Mouse (Mus musculus): Measurements from ENCODE around the gene Xpr1.
A peak's percentile ranks its signal among the peaks of the same experiment; 100 is the strongest.
"Not testable (repeated sequence)": the region's sequence is repeated elsewhere in the genome, so short reads cannot be mapped to it uniquely, and the experiment has no call there.

Gene Xpr1

DNA sequence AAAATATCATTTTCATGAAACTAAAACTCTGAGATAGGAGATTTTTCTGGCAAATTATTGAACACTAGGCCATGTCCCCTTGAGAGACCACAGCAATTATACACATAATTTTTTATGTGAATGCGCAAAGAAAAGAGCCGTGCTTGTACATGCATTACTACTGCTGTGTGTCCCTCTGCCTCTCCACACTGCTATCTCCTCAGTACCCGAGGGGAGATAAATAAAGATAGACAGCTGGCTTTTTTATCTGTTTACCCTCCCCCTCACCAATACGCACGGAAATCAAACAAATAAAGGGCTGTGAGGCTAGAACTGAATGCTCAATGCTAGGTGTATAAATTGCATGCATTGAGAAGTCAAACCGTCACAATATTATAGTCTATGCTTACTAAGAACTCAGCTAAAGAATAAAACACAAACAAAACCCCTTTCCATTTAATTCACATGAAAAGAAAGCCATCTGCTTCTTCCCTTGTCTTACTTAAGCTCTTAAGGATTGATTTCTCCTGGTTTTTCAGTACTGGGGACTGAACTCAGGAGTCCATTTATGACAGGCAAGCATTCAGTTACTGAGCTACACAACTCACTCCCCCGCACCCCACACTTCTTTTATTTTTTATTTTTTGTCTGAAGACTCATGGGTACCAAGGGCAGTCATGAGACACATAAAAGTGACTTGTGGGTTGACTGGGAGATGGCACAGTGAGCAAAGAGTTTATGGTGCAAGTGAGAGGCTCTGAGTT lies 97.0 kb downstream of the Xpr1 start:
- no peak for DNase-seq

DNA sequence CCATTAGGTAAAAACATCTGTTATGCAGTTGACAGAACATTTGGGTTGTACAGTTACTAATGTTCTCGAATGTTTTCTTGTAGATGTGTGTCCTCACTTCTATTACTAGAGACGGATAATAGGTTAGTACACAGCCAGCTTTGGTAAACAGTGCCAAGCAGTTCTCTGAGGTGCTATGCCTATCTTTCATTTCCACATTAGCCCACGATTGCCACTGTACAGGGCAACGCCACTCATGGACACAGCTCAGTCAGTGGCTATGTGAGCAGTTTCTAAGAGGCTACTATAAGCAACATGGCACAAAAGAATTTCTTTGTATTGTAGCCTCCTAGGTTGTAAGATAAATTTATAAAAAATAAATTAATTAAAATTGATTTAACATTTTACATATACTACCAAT lies 97.7 kb downstream of the Xpr1 start:
- DNase-seq, result no peak

DNA sequence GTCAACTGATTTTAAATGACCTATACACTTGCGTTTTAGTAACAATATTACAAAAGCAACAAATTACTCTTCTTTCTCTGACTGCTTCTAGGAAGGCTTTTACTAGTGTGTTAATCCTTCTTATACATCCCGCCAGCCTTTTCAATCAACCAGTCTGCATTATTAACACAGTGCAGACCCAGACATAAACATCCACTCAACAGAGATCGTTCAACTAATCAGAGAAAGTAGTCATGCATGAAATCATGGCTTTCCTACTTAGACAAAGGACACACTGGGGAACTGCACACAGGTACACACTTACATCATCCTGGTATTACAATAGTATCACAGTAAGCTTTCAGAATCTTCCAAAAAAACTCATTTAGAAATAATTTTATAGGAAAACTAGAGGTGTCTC lies 105.5 kb downstream of the Xpr1 start:
- no peak for DNase-seq

- no peak for DNase-seq
Measured at GRCm38 (mm10) chr1:155306879-155307278, 110.3 kb downstream of the Xpr1 start.

GRCm38 (mm10) chr1:155303402-155303801 lies 113.8 kb downstream of the Xpr1 start:
- no peak for DNase-seq

DNA sequence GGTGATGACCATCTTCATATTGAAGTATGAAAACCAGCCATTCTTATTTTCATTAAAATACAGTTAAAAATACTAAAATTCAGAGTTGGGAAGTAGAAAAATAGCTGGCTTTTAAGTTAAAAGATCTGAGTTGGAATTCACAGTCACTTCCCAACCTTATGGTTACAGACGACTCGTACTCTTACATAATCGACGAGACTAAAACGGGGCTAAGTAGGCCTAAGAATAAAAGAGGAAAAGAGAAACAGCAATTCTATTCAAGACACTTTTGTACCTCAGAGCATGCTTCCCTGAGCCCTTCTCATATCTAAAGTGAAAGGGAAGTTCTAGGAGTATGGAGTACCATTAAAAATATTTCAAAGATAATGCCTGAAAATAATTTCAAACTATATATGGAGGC lies 119.6 kb downstream of the Xpr1 start:
- DNase-seq, result no peak

- DNase-seq, result no peak
Measured at GRCm38 (mm10) chr1:155297203-155297602, 120.0 kb downstream of the Xpr1 start.

- peak; percentile 30 for DNase-seq
Measured at GRCm38 (mm10) chr1:155293446-155293845, 123.8 kb downstream of the Xpr1 start.

DNA sequence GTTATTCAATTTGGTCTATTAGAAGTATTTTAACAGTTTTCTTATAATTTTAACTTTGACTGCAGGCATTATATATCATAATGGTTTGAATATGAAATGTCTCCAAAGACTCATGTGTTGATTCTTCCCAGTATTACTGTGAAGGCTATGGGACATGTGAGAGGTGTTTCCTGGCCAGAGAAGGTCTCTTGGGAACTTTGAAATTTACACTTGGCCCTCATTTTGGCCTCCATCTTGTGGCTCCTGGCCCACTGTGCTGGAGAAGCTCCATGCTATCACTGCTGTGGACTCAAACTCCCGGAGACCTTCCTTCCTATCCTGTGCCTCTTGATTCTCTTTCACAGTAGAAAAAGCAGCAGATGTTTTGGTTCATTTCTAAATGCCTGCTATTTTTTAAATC lies 127.8 kb downstream of the Xpr1 start:
- no peak for DNase-seq

GRCm38 (mm10) chr1:155288033-155288432 lies 129.2 kb downstream of the Xpr1 start:
- DNase-seq, result no peak

DNA sequence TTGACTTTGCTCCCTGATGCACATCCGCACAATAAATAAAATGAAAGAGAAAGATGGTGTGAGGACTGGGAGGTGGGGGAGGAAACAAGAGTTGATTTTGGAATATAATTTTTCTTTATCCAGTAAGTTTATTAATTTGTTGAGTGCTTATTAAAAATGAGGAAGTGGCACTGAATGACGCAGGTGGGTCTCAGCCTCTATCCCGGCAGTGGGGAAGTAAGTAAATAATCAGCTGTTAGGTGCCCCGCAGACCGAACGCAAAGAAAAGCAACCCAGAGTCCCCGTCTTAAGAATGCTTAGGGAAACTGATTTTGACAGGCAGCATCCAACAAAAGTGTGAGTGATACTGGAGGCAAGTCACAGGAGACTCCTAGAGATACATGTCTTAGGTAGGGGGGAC lies 133.4 kb downstream of the Xpr1 start:
- no peak for DNase-seq

GRCm38 (mm10) chr1:155281003-155281793 lies 136.0 kb downstream of the Xpr1 start:
- peak; percentile 73 for DNase-seq

DNA sequence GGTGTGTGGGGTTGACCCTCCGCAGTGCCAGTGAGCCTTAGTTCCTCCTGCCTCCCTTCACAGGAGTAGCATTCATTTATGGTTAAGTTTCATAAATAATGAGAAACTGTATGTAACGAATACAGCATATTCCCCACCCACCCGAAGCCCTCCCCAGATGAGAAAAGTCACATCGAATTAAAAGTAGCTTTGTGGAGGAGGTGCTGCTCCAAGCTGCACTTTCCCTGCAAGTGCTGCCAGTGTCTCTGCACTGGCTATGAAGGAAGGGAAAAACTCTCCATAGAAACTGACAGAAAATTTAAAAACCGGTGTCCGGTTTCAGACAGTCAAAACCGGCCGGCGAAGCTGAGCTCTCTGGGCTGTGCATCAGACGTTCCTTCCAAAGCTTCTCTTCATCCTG lies 136.9 kb downstream of the Xpr1 start:
- no peak for DNase-seq

DNA sequence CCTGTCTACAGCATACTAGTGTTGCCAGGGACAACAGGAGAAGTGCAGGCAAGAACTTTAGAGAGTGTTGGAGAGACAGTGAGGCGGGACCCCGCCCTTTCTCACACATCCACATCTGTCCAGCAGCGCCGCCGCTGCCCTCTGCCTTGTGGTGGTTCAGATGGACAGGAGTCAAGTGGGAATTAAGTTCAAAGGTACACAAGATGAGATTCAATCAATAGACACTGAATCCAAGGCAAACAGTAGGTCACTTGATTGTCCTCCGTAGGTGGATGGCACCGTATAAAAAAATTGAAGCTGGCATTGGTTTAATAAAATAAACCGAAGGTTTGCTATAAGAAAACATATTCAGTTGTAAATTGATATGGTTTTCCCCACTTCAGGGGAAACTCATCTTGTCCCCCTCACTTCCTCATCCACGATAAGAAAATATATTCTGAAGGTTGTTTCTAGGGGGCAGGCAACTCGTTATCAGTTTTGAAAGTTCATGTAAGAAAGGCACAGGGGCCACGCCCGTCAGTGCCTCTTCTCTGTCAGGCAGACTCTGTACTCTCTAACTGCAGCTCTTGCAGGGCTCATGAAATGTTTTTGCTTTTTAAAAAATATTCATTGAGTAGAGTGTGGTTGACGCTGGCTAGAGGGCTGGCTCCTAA lies 140.7 kb downstream of the Xpr1 start:
- DNase-seq, result no peak

DNA sequence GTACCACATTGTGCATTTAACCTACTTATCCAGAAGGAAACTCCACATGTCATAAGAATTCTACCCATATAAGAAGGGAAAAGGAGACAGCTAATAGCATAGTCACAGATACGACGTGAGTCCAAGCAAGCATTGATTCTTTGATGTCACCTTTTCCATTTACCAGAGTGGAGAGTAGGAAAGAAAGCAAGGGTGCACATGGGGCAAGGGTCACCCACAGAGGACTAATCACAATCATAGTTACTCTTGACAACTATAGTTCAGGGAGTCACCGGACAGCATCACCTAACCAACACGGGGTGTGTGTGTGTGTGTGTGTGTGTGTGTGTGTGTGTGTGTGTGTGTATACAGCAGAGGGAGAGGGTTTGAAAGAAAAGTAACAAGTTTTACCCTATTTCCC lies 141.4 kb downstream of the Xpr1 start:
- no peak for DNase-seq

DNA sequence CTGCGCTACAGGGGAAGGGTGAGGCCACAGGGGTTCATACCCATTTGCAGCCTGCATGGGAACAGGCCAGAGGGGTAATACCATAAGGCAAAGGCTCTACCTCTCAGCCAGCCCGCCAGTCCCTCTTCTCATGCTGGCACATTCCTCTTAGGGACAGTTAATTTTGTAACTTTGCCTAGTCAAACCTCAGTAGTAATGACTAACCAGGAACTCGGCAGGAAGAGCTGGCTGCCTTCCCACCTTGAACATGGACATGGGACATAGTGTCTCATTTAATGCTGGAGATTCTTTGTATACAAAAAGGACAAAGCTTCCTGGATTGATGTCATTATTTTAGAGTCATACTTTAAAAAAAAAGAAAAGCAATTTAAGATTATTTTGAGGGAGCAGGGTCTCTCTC lies 142.2 kb downstream of the Xpr1 start:
- DNase-seq, result no peak

- DNase-seq, result no peak
Measured at GRCm38 (mm10) chr1:155272953-155273352, 144.3 kb downstream of the Xpr1 start.

- DNase-seq, result not testable (repeated sequence)
Measured at GRCm38 (mm10) chr1:155262496-155262895, 154.7 kb downstream of the Xpr1 start.

DNA sequence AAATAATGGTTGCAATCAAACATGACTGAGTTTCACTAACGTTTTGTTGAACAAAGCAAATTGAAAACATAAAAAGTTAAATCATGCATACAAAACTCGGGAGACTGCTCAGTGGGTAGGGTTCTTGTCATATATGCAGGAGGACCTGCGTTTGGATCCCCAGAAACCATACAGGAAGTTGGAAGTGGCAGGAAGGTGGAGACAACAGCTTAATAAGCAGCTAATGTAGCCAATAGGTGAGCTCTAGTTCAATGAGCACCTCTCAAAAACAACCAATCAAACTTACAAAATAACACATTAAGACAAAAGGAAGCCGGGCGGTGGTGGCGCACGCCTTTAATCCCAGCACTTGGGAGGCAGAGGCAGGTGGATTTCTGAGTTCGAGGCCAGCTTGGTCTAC lies 162.9 kb downstream of the Xpr1 start:
- no peak for DNase-seq

DNA sequence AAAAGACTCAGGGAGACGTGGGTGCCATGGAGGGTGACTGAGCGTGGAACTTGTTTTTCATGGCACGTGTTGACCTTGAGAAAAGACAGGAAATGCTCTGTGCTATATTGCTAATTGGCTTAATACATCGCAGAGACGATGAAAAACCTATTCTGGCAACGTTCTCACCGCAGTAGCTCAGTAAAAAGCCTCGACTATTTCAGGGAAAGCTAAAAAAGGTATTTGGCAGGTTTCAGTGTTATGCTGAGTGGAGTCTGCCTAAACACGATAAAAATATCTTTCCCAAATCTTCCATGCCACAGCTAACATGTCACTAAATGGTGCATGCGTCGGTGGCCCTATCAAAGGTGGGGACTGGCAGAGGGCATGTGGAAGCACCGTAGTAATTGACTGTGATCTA lies 164.1 kb downstream of the Xpr1 start:
- DNase-seq, result no peak

- DNase-seq, result no peak
Measured at GRCm38 (mm10) chr1:155252631-155253121, 164.5 kb downstream of the Xpr1 start.

DNA sequence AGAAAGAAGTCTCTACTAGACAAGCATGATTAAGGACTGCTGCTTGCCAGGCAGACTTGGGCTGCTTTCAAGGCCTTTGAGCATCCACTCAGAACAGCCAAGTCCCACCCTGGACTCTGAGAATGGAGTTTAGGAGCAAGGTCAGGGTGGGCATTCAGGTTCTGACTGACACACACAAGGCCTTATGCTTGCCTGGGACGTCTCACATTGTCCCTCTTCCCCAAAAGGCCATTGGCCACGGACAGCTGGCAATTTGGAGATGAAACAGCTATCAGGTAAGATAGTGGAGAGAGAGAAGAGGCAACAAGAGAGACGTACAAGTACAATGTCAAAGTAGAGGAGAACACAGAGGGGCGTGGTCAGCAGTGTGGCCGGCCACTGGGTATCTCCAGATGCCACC lies 165.6 kb downstream of the Xpr1 start:
- no peak for DNase-seq

DNA sequence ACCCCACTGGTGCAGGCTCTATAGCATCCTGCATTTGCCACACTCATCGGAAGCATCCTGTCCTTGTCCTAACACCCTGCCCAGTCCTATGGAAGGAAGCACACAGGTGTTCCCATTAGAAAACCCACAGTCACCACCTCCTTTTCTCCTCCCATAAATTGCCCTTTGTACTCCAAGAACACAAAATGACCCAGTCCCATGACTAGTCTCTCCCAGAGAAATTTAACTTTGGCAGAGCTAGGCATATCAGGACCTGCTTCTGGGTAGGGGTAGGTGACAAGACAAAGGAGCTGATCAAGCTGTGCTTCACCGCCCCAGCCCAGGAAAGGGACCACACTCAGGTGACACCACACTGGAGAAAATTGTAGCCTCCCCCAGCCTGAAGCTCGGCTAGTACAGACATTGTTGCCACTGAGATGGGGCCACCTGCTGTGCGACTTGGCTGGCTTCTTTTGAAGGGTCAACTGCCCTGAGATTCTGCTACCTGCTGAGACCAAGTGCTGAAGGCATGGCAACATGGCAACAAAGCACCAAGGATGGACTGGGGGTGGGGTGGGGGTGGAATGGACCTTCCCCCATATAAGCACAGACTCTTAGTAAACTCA lies 166.6 kb downstream of the Xpr1 start:
- no peak for DNase-seq
